Mouse (Mus musculus) urinary bladder, postnatal 14 days (tissue): Measurements from ENCODE around the gene Rftn1.

Experiments
- DNase-seq: peaks from one replicate; pipeline ENCODE4 v3.0.0; 2021; ENCODE audit warnings: low spot score

Gene Rftn1

GRCm38 (mm10) chr17:50093356-50093755 lies 97.1 kb downstream of the Rftn1 start:
- DNase-seq: no peak

- no peak for DNase-seq
These were observed 97.6 kb downstream of the Rftn1 start for GRCm38 (mm10) chr17:50092848-50093247.

- DNase-seq: no peak
These were observed 98.6 kb downstream of the Rftn1 start for GRCm38 (mm10) chr17:50091829-50092228.

- no peak for DNase-seq
These were observed 100.7 kb downstream of the Rftn1 start for GRCm38 (mm10) chr17:50089725-50090124.

- no peak for DNase-seq
These were observed 102.4 kb downstream of the Rftn1 start for GRCm38 (mm10) chr17:50088054-50088453.

GRCm38 (mm10) chr17:50086887-50087286 lies 103.6 kb downstream of the Rftn1 start:
- no peak for DNase-seq

GRCm38 (mm10) chr17:50084721-50085120 lies 105.8 kb downstream of the Rftn1 start:
- DNase-seq: no peak

- no peak for DNase-seq
These were observed 106.5 kb downstream of the Rftn1 start for GRCm38 (mm10) chr17:50083937-50084336.

- DNase-seq: no peak
These were observed 107.5 kb downstream of the Rftn1 start for GRCm38 (mm10) chr17:50082947-50083346.

GRCm38 (mm10) chr17:50081647-50082046 lies 108.8 kb downstream of the Rftn1 start:
- DNase-seq: no peak

- no peak for DNase-seq
These were observed 109.5 kb downstream of the Rftn1 start for GRCm38 (mm10) chr17:50080991-50081390.

- DNase-seq: no peak
These were observed 111.7 kb downstream of the Rftn1 start for GRCm38 (mm10) chr17:50078749-50079148.

GRCm38 (mm10) chr17:50072982-50073965 lies 117.2 kb downstream of the Rftn1 start:
- DNase-seq: no peak

GRCm38 (mm10) chr17:50071602-50071988 lies 118.9 kb downstream of the Rftn1 start:
- no peak for DNase-seq

GRCm38 (mm10) chr17:50070822-50071601 lies 119.5 kb downstream of the Rftn1 start:
- no peak for DNase-seq

GRCm38 (mm10) chr17:50069897-50070636 lies 120.4 kb downstream of the Rftn1 start:
- no peak for DNase-seq

GRCm38 (mm10) chr17:50069205-50069604 lies 121.3 kb downstream of the Rftn1 start:
- no peak for DNase-seq

GRCm38 (mm10) chr17:50068681-50069138 lies 121.8 kb downstream of the Rftn1 start:
- no peak for DNase-seq

GRCm38 (mm10) chr17:50067774-50068680 lies 122.4 kb downstream of the Rftn1 start:
- no peak for DNase-seq

- no peak for DNase-seq
These were observed 123.4 kb downstream of the Rftn1 start for GRCm38 (mm10) chr17:50066822-50067713.
